Mouse (Mus musculus) cortical plate, adult 2 months (tissue): ENCODE results near the gene Abcc3.

Experiments used
- CTCF ChIP-seq: fragments of 200-500 bp; IDR thresholded peaks from 2 replicates; pipeline ENCODE4 v1.5.1; 2011; ENCODE audit warnings: mild to moderate bottlenecking, control low read depth, low read length; ENCODE audit not compliant: insufficient read depth; ENCODE audit errors: extremely low read depth
- POLR2A ChIP-seq: fragments of 200-500 bp; IDR thresholded peaks from 2 replicates; pipeline ENCODE4 v1.6.1; 2011; ENCODE audit warnings: mild to moderate bottlenecking, low read length, control low read depth; ENCODE audit not compliant: insufficient read depth; ENCODE audit errors: extremely low read depth

- TF ChIP-seq CTCF (no peak), POLR2A (no peak)
Measured at GRCm38 (mm10) chr11:94334386-94334968, 58.3 kb downstream of the Abcc3 start.
